Mouse (Mus musculus) layer of hippocampus, postnatal 14 days (tissue): ENCODE results near the gene Rapgef2. TPM values are rescaled to one million over a fixed set of nuclear protein-coding genes. Genes with fewer than 3 reads are reported as not detected.
"Not testable (repeated sequence)": the region's sequence is repeated elsewhere in the genome, so short reads cannot be mapped to it uniquely, and the experiment has no call there.

Experiments used
- DNase-seq, 2 experiments: peaks; one replicate each; pipeline ENCODE4 v3.0.0; 2021 to 2022; ENCODE audit warnings: low spot score in 2 of 2, mixed read lengths in 1 of 2
- total RNA-seq, 2 experiments: library from RNA; stranded (reverse); gene quantifications; 2 replicates each; pipeline ENCODE4 v1.2.3; 2021

The Rapgef2 gene
- total RNA-seq, 2 experiments from 2014 or later: 121 to 131 TPM

DNA sequence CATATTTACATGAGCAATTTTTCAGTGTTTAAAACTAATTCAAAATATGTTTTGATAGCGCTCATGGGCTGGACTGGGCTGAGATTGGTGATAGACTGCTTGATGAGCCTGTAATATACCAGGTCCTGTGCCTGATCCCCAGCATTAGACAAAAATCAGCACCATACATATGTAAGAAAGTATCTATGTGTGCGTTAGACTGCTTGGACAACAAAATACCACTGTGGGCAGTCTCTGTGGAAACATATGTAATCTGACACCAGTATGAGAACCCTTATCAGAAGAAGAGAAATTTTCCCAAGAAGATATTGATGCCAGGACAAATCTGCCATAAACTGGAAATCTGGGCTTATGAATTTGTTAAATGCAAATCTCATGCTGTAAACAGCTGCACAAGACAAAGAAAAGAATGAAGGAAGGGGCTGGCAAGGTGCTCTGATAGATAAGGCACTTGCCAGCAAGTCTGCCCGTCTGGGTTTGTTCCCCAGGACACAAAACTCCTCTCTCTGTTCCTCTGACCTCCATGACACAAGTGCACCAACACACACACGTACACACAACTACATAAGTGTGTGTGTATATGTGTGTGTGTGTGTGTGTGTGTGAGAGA lies 47.8 kb downstream of the Rapgef2 start:
- DNase-seq: no peak

DNA sequence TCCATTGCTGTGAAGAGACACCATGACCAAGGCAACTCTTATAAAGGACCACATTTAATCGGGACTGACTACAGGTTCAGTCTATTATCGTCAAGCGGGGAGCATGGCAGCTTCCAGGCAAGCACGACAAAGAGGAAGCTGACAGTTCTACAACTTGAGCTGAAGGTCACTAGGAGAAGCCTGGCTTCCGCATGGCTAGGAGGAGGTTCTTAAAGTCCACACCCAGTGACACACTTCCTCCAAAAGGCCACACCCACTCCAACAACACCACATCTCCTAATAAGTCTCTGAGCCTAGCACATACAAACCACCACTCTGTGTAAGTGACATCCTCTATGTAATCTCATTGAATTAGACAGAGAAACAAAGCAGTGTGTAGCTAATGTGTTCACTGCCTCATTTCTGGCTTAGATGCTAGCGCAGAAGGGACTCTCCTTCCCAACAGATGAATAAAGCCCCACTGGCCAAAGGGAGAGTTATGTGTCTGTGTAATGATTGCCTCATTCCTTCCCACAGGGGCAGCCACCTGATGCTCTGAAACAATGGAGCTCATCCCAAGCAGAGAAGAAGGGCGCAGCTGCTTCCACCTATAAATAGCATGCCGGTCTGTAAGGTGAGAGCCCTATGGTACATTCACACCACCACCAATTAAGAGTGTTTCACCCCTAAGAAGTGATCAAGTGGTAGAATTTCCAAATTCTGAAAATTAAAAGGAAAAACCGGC lies 48.5 kb downstream of the Rapgef2 start:
- DNase-seq: no peak

DNA sequence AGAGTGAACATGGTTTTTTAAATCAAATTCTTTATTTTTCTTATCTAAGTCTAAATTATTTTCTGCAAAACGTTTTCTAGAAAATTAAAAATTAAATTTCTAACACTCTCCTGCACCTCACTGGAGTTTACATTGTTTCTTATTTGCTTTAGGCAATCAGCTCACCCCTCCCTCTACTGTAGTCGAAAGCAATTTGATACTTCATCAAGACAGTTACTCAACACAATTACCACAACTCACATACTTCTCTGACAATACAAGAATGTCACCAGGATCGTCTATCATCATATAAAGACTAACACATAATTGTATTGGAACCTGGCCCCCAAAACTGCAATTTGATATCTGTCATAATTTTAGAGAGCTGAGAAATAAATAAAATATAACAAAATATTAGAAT lies 51.8 kb downstream of the Rapgef2 start:
- DNase-seq: no peak

DNA sequence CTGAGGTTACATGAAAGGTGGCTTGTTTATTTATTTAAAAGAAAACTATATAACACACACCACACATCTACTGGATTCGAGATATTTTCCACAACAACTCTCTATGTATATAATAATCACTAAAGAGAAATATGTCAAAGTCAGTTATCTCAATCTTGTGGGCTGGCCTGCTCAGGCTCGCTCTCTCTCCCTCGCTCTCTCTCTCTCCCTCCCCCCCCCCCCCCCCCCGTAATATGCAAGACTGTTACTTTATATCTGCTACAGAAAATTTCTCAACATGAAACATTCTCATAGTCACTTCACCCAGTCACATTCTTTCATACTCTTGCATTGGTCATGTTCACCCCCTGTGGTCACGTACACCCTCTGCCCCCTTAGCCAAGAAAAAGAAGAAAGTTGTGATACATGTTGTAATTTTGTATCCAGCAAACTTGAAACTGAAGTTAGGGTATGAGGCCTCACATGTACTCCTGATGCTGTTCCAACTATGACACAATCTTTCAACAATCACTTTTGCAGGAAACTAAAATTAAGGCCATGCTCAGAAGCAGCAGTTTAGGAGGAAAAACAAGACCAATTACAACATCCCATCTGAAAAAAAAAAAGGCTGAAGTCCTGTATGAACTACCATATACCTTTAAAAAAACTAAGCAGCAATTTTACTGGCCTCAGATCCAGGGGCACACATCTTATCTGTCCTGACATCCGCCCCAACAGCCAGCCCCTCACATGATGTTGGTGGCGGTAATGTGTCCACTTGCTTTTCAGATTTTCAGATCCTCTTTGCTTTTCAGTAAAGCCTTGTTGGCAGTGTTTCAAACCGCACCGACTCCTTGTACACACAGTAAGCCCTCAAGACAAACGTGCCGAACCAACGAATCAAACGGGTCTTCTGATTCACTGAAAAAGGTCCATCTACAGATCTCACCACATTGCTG lies 52.6 kb downstream of the Rapgef2 start:
- DNase-seq: peak in 1 of 2 experiments; percentile 28

DNA sequence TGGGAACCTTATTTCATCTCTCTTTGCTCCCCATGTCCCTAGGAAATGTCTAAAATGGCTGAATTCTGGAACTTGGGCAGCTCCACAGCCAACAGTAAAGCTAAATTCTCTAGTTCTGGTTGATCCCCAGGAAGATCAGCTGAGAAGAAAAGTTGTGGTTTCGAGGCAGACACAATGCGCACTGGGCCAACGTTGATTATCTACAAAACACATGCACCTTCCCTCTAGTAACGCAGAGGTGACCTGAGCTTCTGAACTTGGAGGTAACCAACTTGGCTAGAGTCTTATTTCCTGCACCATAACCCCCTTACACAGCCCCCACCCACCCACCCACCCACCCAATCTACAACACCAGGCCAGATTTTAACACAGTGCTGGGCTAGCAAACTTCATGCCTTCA lies 55.6 kb downstream of the Rapgef2 start:
- DNase-seq: no peak

DNA sequence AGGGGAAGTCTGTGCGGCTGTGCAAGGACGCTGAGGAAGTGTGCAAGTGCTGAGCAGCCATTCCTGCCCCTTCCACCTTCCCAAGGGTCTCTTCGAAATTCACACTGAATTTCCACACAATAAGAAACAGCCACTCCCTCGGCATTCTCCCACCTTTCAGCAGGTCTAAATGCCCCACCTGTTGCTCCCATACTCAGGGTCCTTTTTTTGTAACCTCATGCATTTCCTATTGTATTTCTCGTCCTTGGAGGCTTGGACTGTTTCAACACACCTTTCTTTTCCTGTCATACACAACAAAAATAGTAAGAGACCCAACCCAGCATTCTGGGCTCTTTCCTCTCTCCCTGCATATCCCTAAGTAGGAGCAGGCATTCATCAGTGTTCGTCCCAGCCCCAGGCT lies 56.8 kb downstream of the Rapgef2 start:
- DNase-seq: no peak

DNA sequence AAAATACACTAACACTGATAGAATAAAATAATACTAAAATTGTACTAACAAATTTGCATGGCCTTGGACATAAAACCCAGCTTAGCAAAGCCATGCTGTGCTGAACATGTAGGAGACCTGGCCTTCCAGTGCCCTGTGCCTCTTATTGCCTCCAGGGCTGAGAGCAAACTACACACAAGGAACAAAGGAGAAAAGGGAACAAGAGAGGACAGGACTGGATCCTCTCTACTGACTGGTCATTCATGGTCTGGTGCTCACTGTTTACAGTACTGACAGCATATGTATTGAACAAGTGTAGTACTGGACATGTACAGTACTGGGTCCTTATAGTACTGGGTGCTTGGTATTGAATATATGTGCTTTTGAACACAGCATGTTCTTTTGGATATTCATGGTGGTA lies 58.0 kb downstream of the Rapgef2 start:
- DNase-seq: no peak

DNA sequence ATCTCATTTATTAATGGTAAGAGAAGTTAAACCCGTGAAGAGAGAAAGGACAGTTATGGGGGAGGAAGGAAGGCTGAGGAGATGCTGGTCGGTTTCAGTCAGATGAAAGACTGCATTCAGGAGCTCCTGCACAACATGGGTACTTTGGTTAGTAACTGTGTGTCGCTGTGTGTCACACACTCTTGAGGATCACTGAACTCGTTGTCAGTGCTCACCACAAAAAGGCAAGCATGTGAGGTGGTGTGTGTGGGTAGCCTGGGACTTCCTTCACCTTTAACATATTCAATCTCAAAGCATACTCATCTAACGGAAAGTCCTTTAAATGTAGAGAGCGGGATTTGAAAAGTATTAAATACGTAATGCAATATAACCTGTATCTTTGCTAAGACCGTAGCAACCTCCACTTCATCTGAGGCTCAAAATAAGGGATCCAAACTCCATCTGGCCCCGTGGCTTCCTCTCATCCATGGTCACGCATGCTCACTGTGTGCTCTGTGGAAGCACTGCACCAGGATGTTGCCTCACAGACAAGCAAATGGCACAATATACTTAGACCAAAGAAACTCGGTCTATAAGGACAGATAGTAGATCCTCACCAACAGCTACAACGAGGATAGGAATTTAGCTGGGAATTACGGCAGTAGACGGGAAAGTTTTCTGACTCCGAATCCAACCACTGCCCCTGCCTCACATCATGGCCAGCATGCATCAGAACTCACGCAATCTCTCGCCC lies 58.8 kb downstream of the Rapgef2 start:
- DNase-seq: no peak

DNA sequence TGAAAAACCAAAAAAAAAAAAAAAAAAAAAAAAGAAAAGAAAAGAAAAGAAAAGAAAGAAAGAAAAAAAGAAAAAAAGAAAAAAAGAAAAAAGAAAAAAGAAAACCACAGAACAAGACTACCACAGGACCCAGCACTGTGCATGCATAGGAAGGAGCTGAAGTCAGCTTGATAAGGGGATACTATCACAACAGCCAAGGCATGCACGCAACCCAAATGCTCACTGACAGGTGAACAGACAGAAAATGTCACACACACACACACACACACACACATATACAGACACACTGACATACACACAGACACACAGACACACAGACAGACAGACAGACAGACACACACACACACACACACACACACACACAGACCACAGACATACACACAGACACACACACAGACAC lies 59.5 kb downstream of the Rapgef2 start:
- not testable (repeated sequence) for DNase-seq

DNA sequence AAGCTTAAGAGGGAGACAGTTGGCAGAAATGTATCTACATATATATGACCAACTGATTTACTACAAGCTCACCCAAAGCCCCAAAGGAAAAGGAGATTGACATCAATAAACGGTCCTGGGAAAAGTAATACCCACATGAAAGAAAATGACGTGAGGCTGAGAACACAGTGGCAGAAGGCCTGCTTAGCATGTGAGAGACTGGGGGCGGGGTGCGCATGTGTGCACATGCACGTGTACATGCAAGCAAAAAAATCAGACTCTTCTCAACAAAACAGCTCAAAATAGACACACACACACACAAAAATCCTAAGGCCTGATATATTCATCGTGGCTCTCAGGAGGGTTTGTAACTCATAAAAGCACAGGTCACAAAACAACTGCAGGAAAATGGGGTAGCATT lies 60.4 kb downstream of the Rapgef2 start:
- no peak for DNase-seq

DNA sequence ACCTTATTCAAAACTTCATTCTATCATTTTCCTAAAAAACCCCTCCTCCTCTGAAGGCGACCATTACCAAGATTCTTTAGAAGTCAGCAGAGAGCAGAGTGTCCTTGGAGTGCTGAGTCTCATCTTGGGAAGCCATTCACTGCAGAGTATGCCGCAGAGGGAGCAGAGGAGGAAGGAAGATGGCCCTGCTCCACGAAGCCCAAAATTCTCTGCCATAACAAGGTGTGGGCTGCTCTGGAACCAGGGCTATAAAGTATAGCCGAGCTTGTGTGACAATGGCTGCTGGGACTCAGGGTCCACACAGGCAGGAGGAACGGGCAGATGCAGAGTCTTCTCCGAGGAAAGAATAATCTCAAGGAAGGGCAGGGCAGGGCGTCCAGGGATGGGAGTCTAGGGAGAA lies 62.0 kb downstream of the Rapgef2 start:
- DNase-seq: no peak

DNA sequence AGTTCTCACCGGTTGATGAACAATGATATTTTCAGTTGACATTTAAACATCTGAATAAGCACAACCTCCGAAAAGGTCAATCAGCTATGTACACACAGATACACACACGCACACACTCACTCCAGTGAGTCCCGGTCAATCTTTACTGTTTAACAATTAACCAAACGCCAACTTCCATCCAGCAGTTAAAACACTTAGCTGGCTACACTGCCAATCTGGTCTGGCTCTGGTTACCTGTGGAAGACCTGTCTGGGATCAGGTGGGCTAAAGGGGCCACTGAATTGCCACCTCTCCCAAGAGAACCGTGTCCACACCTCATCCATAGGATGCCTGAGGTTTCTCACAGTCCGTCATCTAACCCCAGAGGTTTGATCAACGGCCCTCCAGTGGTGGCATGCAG lies 63.0 kb downstream of the Rapgef2 start:
- DNase-seq: no peak

DNA sequence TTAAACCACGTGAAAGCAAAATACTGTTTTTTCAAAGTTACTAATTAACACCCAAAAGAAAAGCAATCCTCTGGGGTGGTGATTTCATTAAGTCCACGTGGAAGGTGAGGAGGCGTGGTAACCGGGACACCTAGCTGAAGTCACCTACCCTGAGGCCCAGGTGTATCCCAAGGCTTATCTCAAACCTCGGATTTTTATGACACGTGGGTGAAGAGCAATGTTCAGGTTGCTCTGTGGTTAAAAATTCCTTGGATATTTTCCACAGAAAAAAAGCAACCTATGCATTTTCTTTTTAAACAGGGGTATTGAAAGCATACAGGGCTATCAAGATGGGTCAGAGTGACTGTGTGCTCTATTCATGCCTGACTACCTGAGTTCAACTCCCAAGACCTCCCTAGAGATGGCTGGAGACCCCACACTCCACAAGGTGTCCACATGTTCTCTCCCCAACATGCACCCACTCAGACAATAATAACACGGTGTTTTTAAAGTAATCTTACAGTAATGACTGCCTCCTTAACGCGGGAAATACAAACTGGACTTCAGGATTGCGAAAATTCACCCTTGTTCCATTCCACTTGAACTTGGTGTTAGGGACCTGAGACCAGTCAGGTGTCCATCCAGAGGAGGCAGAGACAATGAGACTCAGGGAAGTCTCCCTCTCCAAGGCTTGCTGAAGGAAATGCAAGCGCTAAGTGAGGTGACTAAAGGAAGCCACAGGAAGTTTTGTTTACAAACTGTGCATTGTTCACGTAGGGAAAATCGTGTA lies 63.9 kb downstream of the Rapgef2 start:
- no peak for DNase-seq

DNA sequence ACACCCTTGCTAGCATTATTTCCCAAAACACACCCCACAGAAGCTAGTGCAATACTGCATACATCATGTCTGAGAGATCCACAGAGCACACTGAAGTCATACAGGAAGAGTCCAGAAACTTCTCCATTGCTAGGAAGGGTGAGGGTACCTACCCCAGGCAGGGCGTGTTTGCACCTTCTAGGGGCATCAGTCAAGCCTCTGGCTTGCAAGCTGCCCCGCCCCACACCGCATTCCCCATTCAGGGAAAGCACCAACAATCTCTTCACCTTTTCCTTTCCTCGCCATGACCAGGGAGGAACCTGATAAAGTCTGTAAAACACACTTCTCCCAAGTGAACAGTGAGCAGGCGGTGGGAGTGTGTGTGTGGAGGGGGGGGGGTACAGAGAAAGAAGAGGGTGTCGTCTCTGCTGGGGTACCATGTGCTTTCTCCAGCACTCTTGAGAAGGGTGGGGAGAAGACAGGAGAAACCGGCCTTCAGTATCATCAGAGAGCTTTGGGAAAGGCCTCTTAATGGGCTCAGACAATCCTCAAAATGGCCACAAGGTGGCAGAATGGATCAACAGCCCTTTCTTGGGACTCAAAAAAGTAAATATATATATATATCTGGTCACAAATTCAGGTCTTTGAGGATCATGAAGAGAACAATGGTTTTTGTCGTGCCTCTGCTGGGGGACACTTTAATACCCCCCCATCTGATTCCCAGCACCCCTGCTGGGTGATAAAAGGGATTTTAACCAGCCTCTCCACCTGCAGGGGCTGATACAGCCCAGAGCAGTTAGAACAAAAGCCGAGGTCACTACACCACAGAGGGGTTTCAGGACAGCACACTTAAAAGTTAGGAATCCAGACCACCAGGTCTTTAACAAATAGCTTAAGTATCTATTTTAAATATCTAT lies 64.8 kb downstream of the Rapgef2 start:
- DNase-seq: peak; percentile 58 to 77

DNA sequence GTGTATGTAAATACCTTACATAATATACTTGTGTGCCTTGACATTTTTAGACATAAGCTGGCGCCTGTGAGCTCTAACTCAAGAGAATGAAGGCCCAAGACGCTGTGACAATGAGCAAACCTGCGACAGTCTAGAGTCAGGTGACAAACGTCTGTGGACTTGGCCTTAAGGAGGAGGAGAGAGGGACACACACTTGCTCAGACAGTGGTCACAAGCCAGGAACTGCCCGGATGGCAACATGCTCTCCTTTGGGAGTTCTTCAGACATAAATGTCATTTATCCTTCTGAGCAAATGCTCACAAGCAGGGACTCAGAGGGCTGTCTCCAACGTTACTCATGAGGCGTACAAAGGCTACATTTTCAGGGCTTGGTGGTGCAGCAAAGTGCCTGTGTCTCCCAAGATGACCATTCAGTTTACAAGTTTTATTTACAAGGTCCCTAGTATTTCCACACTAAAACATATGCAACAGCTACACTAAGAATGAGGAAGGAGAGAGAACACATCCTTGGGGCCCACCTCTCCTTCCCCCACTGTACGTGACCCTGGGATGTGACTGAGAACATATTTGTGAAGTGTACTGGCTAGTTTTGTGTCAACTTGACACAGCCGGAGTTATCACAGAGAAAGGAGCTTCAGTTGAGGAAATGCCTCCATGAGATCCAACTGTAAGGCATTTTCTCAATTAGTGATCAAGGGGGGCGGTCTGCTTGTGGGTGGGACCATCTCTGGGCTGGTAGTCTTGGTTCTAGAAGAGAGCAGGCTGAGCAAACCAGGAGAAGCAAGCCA lies 67.0 kb downstream of the Rapgef2 start:
- DNase-seq: no peak

DNA sequence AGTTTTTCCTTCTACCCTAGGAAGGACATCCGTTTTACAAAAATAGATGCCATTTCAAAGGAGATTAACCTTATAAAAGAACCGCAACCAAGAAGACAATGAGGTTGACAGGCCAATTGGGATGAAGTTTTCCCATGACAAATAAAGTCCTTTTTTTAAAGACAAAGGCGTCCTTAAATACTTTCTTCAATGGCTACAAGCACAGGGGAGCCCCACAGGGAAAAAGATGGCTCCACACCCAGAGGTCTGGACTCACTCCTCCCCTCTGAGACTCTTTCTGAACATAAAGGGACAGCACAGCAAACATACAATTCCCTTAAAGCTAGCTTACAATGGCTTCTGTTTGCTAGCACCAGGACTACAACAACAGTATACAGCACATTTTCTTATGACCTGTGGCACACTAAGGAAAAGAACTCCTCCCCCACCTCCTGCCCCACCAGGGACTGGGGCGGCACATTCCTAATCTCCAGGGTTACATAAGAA lies 67.7 kb downstream of the Rapgef2 start:
- DNase-seq: no peak

DNA sequence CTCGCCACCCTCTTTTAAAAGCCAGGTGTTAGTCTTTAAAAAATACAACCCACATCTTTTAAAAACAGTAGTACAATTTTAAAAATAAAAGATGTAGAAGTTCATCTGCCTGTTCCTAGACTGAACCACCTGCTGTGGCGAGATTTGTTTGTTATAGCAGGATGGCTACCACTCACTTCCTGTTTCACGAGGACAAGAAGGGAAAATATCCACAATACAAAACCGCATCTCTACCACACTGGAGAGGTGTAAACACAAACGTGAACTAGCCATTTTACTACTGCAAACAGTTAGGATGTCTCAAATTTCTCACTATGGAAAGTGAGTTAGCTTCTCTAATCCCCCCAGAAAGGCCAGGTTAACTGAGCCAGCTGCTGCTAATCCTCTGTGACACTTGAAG lies 76.1 kb downstream of the Rapgef2 start:
- DNase-seq: no peak

DNA sequence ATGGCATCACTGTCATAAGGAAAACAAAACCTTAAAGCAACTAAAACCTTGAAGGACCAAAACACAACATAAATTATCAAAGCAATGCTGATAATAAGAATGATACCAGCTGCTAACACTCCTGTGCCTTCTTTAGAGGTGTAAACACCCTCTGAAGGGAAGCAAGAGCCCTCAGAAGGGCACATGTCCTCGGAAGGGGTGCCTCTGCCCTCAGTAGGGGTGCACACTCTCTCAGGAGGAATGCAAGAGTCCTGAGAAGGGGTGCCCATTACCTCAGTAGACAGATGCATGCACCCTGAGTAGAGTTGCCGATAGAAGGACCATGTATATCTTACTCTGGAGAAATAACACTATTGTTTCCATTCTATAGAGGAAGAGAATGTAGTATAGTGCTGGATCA lies 79.1 kb downstream of the Rapgef2 start:
- no peak for DNase-seq

DNA sequence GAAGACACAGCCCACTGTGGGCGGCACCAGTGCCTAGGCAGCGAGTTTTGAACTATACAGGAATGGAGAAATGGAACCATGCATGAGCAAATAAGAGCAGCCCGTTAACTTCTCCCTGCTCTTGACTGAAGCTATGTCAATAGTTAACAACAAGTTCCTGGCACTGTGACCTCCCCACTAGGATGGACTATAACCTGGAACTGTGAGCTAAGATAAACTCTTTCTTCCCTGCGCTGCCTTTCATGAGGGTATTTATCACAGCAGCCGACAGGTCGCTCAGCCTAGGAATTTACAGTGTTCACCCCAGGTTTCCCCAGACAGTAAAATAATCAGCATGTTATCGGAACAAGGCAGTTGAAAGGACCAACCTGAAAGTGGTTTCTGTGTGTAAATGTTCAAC lies 79.8 kb downstream of the Rapgef2 start:
- no peak for DNase-seq
